Mouse (Mus musculus): ENCODE results near the gene Celf2.

Celf2 gene

GRCm38 (mm10) chr2:6715562-6715961, 793.8 kb downstream of the Celf2 start:
- in situ Hi-C loops (cut with MboI; ENCODE audit: unreplicated experiment in 2 of 2) = loop anchor here (10.0 to 25.0 kb wide), 2 partner anchors 399 to 728 kb away; no protein-coding TSS in a partner anchor

GRCm38 (mm10) chr2:6713529-6713928, 795.8 kb downstream of the Celf2 start:
- in situ Hi-C loops (cut with MboI; ENCODE audit: unreplicated experiment in 2 of 2) = loop anchor here (10.0 to 25.0 kb wide), 2 partner anchors 401 to 726 kb away; no protein-coding TSS in a partner anchor

- in situ Hi-C loops (cut with MboI; ENCODE audit: unreplicated experiment in 2 of 2) = loop anchor here (10.0 to 25.0 kb wide), 2 partner anchors 404 to 724 kb away; no protein-coding TSS in a partner anchor
These were observed 798.5 kb downstream of the Celf2 start for GRCm38 (mm10) chr2:6710687-6711430.

DNA sequence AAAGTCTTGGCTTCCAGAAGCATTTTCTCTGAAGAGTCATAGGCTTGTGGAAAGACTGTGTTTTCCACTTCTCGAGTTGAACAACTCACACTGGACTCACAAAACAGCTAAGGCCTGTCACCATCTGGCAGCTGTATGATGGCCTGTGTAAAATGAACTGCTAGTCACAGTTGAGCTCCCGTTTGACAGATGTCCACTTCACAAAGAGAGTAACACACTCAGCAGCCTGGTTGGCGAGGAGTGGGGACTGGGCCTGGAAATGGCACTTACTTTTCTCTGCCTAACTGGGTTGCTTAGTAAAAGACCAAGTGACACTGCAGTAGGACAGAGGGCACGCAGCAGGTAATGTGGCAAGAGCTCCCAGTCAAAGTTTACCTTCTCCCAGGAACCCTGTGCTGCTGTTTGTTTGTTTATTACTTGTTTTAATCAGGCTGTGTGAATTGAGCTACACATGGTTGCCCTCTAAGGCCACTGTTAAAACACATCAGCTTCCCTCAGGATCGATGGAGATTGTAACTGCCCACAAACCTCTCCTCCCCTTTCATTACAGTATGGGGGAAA, 801.3 kb downstream of the Celf2 start:
- in situ Hi-C loops (cut with MboI; ENCODE audit: unreplicated experiment in 2 of 2) = loop anchor here in 1 of 2 experiments (25.0 kb wide), 1 partner anchor 721 kb away; no protein-coding TSS in a partner anchor

GRCm38 (mm10) chr2:6707276-6707675, 802.1 kb downstream of the Celf2 start:
- in situ Hi-C loops (cut with MboI; ENCODE audit: unreplicated experiment in 2 of 2) = loop anchor here in 1 of 2 experiments (25.0 kb wide), 1 partner anchor 720 kb away; no protein-coding TSS in a partner anchor

GRCm38 (mm10) chr2:6705929-6706739, 803.2 kb downstream of the Celf2 start:
- in situ Hi-C loops (cut with MboI; ENCODE audit: unreplicated experiment in 2 of 2) = loop anchor here in 1 of 2 experiments (25.0 kb wide), 1 partner anchor 719 kb away; no protein-coding TSS in a partner anchor

DNA sequence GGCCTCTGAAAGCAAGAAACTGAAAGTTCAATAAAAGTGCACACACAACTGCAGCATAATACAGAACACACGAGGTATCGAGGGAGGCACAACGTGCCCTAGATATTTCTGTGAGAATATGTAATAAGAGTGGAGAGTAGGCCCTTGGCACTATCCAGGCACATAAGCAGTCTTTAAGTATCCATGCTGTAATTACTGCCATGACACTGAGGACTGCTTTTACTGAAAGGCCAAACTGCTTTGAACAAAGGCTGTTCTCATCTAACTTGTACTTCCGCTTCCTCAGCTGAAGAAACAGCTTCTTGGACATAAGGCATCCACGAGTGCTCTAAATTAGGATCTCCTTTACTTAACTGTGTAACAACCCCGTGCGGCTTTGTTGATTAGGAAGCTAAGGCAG, 803.9 kb downstream of the Celf2 start:
- in situ Hi-C loops (cut with MboI; ENCODE audit: unreplicated experiment in 2 of 2) = loop anchor here in 1 of 2 experiments (25.0 kb wide), 1 partner anchor 718 kb away; no protein-coding TSS in a partner anchor

DNA sequence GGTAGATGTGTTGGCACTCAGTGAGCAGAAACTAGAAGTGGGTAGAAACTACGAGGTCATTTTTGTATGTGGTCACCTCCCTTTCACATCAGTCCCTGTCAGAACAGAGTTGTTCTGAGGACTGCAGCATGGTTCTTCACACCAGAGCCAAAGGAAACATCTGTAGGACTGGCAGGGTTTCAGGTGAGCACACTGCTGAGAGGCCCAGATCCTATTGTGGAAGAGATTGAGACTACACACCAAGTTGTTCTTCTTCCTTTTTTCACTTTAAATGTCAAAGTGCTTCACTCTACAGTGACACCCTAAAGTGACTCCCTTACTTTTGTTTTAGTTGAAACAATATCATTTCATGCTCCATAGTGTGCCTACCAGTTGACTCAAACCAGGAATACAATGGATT, 804.6 kb downstream of the Celf2 start:
- in situ Hi-C loops (cut with MboI; ENCODE audit: unreplicated experiment in 2 of 2) = loop anchor here in 1 of 2 experiments (25.0 kb wide), 1 partner anchor 718 kb away; no protein-coding TSS in a partner anchor

DNA sequence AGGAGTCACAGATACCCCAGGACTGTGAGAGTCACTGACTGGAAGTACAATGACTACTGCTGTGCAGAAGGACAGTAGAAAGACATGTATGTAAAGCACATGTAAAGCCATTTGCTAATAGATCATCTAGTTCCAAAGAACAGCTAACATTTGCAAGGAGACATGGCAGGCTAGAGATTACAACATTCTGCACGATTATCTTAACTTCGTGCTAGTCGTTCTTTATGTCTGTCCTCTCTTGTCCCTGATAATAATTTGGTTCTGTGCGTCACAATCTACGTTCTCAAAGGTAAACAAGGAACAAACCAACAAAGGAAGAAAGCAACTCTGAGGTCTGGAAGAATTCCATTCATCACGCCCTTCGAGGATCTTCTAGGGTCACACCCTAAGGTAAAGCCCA, 805.0 kb downstream of the Celf2 start:
- in situ Hi-C loops (cut with MboI; ENCODE audit: unreplicated experiment in 2 of 2) = loop anchor here in 1 of 2 experiments (25.0 kb wide), 1 partner anchor 717 kb away; no protein-coding TSS in a partner anchor

- in situ Hi-C loops (cut with MboI; ENCODE audit: unreplicated experiment in 2 of 2) = loop anchor here in 1 of 2 experiments (25.0 kb wide), 1 partner anchor 166 kb away; no protein-coding TSS in a partner anchor
These were observed 813.0 kb downstream of the Celf2 start for GRCm38 (mm10) chr2:6696326-6696725.

DNA sequence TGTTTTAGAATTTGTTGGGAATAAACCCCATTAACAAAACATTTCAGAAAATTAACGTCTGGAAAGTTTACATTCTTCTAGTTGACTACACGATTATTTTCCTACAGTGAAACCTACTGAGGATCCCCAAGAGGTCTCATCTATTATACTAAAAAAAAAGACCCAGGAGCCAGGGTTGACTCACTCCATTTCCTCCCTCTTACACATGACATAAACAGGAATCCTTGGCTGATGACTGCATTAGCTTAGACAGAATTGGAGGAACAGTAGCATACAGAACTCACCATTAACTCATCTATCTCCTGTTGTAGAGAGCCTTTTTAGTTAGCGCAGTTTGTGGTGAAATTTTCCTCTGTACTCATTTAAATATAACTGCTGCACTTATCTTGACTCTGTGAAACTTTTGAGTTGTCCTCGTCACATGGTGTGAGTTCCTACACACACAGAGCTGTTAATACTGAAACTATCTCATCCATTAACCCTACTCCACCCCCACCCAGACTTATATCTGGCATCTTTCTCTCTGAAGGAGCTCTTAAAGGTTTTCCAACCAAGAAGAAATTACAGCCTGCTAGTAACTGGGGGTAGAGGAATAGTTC, 813.9 kb downstream of the Celf2 start:
- in situ Hi-C loops (cut with MboI; ENCODE audit: unreplicated experiment in 2 of 2) = loop anchor here in 1 of 2 experiments (25.0 kb wide), 1 partner anchor 167 kb away; no protein-coding TSS in a partner anchor

DNA sequence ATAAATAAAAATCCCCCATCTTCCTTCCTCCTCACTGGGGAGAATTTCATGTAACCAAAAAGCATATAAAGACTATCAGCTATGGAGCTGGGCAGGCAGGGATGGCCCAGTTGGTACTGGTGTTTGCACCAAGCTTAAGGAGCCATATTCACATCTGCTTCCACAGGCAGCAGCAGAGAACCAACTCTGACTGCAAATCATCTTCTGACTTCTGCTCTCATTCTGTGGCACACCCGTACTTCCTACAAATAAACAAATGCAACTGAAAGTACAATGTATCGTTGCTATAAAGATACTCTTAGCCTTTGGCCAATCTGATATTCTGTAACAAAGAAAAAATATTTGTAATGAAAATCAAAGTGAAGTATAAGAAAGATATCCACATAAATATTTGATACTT, 819.7 kb downstream of the Celf2 start:
- in situ Hi-C loops (cut with MboI; ENCODE audit: unreplicated experiment in 2 of 2) = loop anchor here in 1 of 2 experiments (25.0 kb wide), 1 partner anchor 173 kb away; no protein-coding TSS in a partner anchor

DNA sequence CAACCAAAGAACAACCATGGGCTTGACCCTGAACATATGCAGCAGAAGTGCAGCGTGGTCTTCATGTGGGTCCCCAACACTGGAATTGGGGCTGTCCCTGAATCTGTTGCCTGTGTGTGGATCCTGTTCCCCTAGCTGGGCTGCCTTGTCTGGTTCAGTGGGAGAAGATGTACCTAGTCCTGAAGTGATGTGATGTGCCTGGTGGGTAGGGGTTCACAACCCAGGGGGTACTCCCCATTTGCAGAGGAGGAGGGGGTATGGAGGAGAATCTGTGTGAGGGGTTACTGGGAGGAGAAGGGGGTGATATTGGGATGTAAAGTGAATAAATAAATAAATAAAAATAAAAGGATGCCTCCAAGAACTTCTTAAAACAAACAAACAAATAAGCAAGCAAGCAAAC, 831.1 kb downstream of the Celf2 start:
- in situ Hi-C loops (cut with MboI; ENCODE audit: unreplicated experiment in 2 of 2) = loop anchor here (10.0 to 25.0 kb wide), 2 partner anchors 107 to 184 kb away; no protein-coding TSS in a partner anchor

DNA sequence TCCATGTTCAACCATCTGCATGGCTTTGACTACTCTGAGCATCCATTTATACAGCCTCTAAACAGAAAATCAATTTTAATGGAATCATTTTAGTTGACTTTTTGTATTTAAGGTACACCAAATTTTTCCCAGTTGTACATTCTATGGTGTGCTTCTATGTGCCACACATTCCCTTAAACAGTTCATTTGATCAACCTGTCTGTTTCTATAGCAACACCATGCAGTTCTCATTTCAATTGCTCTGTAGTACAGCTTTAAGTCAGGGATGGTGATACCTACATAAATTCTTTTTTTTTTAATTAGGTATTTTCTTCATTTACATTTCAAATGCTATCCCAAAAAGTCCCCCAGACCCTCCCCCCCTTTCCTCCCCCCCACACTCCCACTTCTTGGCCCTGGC, 831.9 kb downstream of the Celf2 start:
- in situ Hi-C loops (cut with MboI; ENCODE audit: unreplicated experiment in 2 of 2) = loop anchor here (10.0 to 25.0 kb wide), 2 partner anchors 107 to 185 kb away; no protein-coding TSS in a partner anchor

DNA sequence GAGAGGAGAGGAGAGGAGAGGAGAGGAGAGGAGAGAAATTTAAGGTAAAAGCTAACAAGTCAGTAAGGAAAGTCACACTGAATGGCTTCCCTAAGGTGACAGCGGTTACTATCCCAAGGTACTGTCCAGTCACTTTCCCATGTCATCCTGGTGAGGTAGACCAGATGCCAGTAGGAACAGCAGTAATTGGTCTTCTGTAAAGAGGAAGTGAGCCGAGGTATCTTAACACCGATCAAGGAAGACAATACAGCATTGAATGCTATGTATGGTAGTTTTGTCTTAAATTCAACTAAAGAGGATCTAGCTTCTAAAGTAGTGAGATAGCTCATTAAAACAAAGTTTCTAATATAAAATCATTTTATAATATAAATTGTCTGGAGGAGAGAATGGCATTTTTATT, 835.0 kb downstream of the Celf2 start:
- in situ Hi-C loops (cut with MboI; ENCODE audit: unreplicated experiment in 2 of 2) = loop anchor here (10.0 to 25.0 kb wide), 2 partner anchors 110 to 463 kb away; no protein-coding TSS in a partner anchor

DNA sequence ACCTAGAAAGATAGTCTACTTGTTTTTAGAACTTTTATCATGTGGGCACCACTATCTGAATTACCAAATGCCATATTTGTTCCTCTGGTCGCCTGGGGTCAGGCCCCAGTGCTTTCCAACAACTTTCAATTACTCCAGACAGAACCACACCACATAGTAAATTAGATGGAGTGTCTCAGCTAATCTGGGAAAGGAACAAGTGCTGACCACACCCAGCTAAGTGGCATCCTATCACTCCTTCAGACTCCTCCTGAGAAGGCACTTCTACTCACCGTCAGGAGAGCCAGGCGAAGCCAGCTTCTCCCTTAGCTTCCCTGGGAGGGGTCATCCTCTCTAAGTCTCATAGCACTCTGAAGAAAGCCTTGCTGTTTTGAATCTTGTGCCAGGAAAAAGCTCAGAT, 835.9 kb downstream of the Celf2 start:
- in situ Hi-C loops (cut with MboI; ENCODE audit: unreplicated experiment in 2 of 2) = loop anchor here (10.0 to 25.0 kb wide), 2 partner anchors 111 to 464 kb away; no protein-coding TSS in a partner anchor

DNA sequence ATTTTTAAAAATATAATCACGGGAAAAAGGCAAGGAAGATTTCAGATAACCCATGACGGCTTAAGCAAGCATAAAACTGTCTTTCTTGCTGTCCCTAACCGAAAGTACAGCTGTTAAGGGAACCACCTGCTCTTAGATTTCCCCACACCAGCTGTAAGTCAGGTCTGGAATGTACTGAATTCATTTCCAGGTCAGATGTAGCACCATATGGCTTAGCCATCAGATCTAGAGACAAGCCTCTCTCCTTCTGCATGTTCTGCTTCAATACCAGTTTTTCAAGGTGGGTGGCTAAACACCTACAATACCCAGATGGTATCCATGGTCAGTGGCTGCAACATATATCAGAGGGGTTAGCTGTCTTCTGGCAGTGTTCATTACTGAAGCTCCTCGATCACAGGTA, 841.8 kb downstream of the Celf2 start:
- in situ Hi-C loops (cut with MboI; ENCODE audit: unreplicated experiment in 2 of 2) = loop anchor here in 1 of 2 experiments (25.0 kb wide), 1 partner anchor 470 kb away; no protein-coding TSS in a partner anchor

GRCm38 (mm10) chr2:6659834-6660233, 849.5 kb downstream of the Celf2 start:
- in situ Hi-C loops (cut with MboI; ENCODE audit: unreplicated experiment in 2 of 2) = loop anchor here in 1 of 2 experiments (25.0 kb wide), 1 partner anchor 477 kb away; no protein-coding TSS in a partner anchor

DNA sequence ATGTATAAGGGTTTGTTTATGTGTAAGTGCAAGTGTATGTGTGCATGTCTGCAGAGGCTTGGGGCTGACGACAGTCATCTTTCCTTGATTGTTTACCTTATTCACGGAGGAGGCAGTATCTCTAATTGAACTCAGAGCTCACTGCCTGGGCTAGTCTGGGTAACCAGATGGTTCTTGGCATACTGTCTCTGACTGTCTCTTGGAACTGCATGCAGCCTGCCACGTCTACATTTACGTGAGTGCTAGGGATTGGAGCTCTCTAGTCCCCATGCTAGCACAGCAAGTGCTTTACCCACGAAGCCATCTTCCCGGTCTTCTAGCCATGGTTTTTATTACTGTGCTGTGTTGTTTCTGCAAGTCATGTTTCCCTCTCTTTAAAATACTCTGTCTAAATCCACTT, 855.6 kb downstream of the Celf2 start:
- in situ Hi-C loops (cut with MboI; ENCODE audit: unreplicated experiment in 2 of 2) = loop anchor here in 1 of 2 experiments (25.0 kb wide), 1 partner anchor 484 kb away; no protein-coding TSS in a partner anchor

All from v-Abl transformed pro-B cells (cell line).